Mouse (Mus musculus) neutrophil, adult 65 days (primary cell): ENCODE measurements around the gene Retreg2. TPM values are rescaled to one million over a fixed set of nuclear protein-coding genes. Genes with fewer than 3 reads are reported as not detected.

Source experiments
- total RNA-seq: library from RNA; stranded (reverse); gene quantifications from 2 replicates; pipeline ENCODE4 v1.2.4, GENCODE M21; 2023

The Retreg2 gene
- 56.2 and 75.7 TPM in 2 replicates for total RNA-seq

GRCm38 (mm10) chr1:75142301-75143261 is at the start of gene Retreg2, which contains the start of gene Cnppd1:
Gene Retreg2, plus strand, starts transcription at chr1:75142778.
Gene Cnppd1, minus strand, starts transcription at chr1:75142711.

DNA sequence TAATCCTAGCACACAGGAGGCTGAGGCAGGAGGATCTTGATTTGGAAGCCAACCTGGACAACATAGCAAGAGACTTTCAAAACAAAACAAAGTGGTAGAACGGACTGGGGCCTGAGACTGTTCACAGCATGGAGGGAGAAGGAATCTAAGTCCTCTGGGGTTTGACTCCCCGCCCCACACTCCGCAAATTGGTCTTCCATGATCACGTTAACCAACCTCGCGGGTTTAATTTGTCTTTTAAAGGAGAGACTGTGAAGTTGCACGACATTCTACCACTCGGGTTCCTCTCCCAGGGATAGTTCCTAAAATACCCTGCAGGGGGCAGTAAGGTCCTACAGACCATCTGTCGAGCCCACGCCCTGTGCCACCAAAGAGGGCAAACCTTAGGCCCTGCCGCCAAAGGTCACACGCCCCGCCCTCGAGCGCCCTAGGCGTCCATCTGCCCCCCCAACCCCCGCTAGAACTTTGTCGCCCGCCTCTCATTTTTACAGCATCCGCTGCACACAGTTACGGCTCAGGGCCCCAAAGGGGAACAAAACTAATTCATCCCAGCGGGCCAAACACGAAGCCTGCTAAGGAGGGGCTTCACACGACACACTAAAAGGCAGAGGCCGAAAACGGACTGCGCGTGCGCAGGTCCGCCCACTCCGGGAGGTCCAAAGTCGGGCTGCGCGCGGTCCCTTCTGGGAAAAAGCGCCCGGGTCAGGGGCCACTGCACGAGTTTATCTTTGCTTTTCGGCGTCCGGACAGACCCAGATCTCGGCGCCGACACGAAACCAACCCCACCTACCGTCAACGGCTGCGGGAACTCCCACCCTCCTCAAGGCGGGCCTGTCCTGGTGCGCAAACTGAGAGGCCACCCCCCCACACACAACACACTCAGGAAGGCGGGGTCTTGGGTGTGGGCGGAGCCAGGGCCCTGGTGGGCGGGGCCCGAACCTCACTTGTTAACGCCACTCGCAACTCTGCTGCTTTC is 17.9 kb upstream of the Retreg2 start, which contains the start of gene Nhej1:
Gene Nhej1 (minus strand): TSS at position 855 of the 976 bp plus-strand sequence.

DNA sequence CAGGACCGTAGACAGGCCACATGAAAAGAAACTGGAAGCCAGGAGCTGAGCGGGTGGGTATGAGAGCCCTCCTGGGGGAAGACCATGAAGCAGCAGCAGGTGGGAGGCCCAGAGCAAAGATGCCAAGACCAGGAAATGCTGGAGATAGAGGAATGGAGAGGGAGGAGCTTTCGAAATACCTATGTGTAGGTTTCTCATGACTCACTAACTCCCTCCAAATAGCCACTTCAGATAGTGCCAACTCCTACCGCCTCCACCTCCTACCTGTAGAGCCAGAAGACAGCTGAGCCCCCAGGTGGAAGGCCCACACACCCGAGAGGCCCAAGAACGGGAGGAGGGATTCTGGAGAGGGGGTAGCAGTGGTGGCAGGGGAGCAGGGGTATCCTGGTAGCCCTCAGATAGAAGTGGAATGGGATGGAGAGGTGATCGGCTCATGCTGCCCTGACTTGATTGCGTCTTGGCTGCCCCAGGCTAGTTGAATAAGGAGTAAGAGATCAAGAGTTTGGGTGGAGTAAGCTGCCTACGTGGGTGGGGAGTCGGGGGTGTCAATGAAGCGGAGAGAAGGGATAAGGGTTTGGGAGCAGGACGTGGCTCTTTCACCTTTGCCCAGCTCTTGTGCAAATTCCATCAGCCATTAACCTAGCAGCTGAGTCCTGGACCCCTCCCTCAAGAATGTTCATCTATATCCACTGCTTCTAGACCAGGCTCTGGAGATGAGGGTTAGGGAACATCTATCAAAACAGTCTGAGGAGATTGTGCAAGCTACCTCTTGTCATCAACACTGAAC is 9.0 kb upstream of the Retreg2 start, which contains the start of gene Slc23a3:
Gene Slc23a3 (minus strand): TSS at position 470 of the 787 bp plus-strand sequence.

GRCm38 (mm10) chr1:75168472-75169464 is 26.2 kb downstream of the Retreg2 start, which contains the start of gene Zfand2b:
Gene Zfand2b, plus strand, starts transcription at chr1:75168646.

GRCm38 (mm10) chr1:75180105-75180590 is 37.6 kb downstream of the Retreg2 start, which contains the start of gene Abcb6:
Gene Abcb6, minus strand, starts transcription at chr1:75180392.

GRCm38 (mm10) chr1:75191622-75192402 is 49.2 kb downstream of the Retreg2 start, which contains the start of the genes Ankzf1 and Atg9a:
Gene Ankzf1, plus strand, starts transcription at chr1:75192151.
Gene Atg9a, minus strand, starts transcription at chr1:75192196.

Other genes starting within 250 kb of the Retreg2 start
- not detected in 2 replicates for gene Cryba2, start 249.6 kb upstream of the Retreg2 start, total RNA-seq
- gene Cfap65, start 207.2 kb upstream of the Retreg2 start, total RNA-seq: 0.22 TPM in 1 of 2 replicates, not detected in the other
- gene Ihh, start 191.1 kb upstream of the Retreg2 start, total RNA-seq: 0.48 and 0.95 TPM in 2 replicates
- 7.6 and 8.1 TPM in 2 replicates for gene Nhej1, start 17.6 kb upstream of the Retreg2 start, total RNA-seq
- gene Slc23a3, start 8.9 kb upstream of the Retreg2 start, total RNA-seq: 0.66 and 1.6 TPM in 2 replicates
- gene Cnppd1, start 67 bp upstream of the Retreg2 start, total RNA-seq: 93.3 and 112 TPM in 2 replicates
- gene Zfand2b, start 25.9 kb downstream of the Retreg2 start, total RNA-seq: 49.3 and 60.3 TPM in 2 replicates
- 3.5 and 3.7 TPM in 2 replicates for gene Abcb6, start 37.6 kb downstream of the Retreg2 start, total RNA-seq
- gene Ankzf1, start 49.4 kb downstream of the Retreg2 start, total RNA-seq: 13.6 and 14.8 TPM in 2 replicates
- 83.0 and 94.0 TPM in 2 replicates for gene Atg9a, start 49.4 kb downstream of the Retreg2 start, total RNA-seq
- 15.8 and 23.2 TPM in 2 replicates for gene Glb1l, start 68.0 kb downstream of the Retreg2 start, total RNA-seq
- gene Stk16, start 68.1 kb downstream of the Retreg2 start, total RNA-seq: 115 and 135 TPM in 2 replicates
- gene Tuba4a, start 77.1 kb downstream of the Retreg2 start, total RNA-seq: 402 and 434 TPM in 2 replicates
- gene A630095N17Rik, start 89.3 kb downstream of the Retreg2 start, total RNA-seq: not detected in 2 replicates
- gene Dnajb2, start 93.6 kb downstream of the Retreg2 start, total RNA-seq: 8.1 and 8.6 TPM in 2 replicates
- gene Ptprn, start 121.7 kb downstream of the Retreg2 start, total RNA-seq: not detected in 2 replicates
- gene Resp18, start 135.6 kb downstream of the Retreg2 start, total RNA-seq: not detected in 2 replicates
- 22.2 and 23.2 TPM in 2 replicates for gene Dnpep, start 175.2 kb downstream of the Retreg2 start, total RNA-seq
- not detected in 2 replicates for gene Des, start 217.6 kb downstream of the Retreg2 start, total RNA-seq
- gene Speg, start 232.5 kb downstream of the Retreg2 start, total RNA-seq: 0.54 TPM in 1 of 2 replicates, not detected in the other